Mouse (Mus musculus): Measurements from ENCODE around the gene Nfib.

DNA sequence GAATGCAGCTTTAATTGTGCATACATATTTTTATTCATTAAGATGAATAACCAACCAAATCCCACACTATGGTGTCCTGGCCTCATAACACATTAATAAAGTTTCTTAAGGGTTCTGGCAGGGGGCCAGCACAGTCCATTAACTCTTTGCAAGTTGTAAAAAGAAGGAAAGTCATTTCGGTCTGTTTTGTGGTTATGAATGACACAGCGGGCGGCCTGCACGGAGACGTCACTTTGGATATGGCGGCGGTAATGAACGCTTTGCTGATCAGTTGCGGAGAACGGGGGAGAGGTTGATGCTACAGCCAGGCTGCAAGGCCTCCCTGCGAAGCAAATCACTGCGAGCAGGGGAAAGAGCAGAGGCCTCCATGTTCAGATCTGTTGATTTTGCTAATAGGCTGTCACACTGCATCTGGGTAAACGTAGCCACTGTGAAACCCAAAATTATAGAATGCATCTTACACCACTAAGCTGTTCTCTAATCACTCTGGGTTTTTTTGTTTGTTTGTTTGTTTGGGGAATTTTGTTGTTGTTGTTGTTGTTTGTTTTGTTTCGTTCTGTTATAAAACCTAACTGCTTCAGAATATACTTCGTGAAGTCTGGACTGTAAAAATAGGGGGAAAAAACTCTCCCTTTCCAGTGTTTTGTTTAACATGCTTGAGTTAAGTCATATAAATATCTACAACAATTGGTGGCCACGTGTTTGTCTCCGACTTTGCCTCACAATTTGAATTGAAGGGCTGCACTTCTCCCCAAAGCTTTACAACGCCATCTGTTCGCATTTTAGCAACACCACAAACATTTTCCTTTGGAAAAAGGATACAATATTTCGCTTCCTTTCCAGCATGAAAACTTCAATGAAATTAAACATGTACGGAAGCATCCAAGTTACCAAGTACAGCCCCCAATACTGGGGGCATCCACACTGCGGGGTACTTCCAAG lies 296.8 kb downstream of the Nfib start:
- no peak for TF ChIP-seq E2F4 (IDR thresholded peaks at IDR 0.05; ENCODE audit: insufficient replicate concordance, low read depth, low read length)
- no peak for TF ChIP-seq MXI1 (IDR thresholded peaks at IDR 0.05; ENCODE audit: low read depth, low read length)
- no peak for TF ChIP-seq CTCF (conservative IDR thresholded peaks at IDR 0.05 in 1 of 2, IDR thresholded peaks at IDR 0.05 in 1 of 2; ENCODE audit: low read depth in 2 of 2, low read length in 2 of 2)
- TF ChIP-seq POLR2A (IDR thresholded peaks at IDR 0.05; ENCODE audit: low read depth, low read length), result no peak
- no peak for TF ChIP-seq EP300 (IDR thresholded peaks at IDR 0.05; ENCODE audit: low read length)
- no peak for TF ChIP-seq ZMIZ1 (IDR thresholded peaks at IDR 0.05; ENCODE audit: low read depth, low read length)

Measured in CH12.LX (cell line).